Mouse (Mus musculus) lung, adult 18-20 months (tissue): Measurements from ENCODE around the gene Hepacam2.
"Not testable (repeated sequence)": the region's sequence is repeated elsewhere in the genome, so short reads cannot be mapped to it uniquely, and the experiment has no call there.

ENCODE experiments used
- DNase-seq, 2 experiments: peaks; one replicate each; pipeline ENCODE4 v3.0.0; 2022; ENCODE audit warnings: mixed read lengths in 2 of 2

The Hepacam2 gene

GRCm38 (mm10) chr6:3498162-3498848, at the start of gene Hepacam2, which contains the start of gene Vps50:
TSS of gene Hepacam2 (minus strand) at chr6:3498298.
TSS of gene Vps50 (plus strand) at chr6:3498382.
- peak; percentile 92 to 96 for DNase-seq

- no peak for DNase-seq
These were observed 46.9 kb upstream of the Hepacam2 start for GRCm38 (mm10) chr6:3544970-3545369.

- no peak for DNase-seq
These were observed 45.8 kb upstream of the Hepacam2 start for GRCm38 (mm10) chr6:3543862-3544261.

- no peak for DNase-seq
These were observed 41.4 kb upstream of the Hepacam2 start for GRCm38 (mm10) chr6:3539470-3539869.

- no peak for DNase-seq
These were observed 38.0 kb upstream of the Hepacam2 start for GRCm38 (mm10) chr6:3536048-3536447.

GRCm38 (mm10) chr6:3531445-3531844, 33.3 kb upstream of the Hepacam2 start:
- no peak for DNase-seq

GRCm38 (mm10) chr6:3528198-3528597, 30.1 kb upstream of the Hepacam2 start:
- no peak for DNase-seq

- no peak for DNase-seq
These were observed 14.5 kb upstream of the Hepacam2 start for GRCm38 (mm10) chr6:3512611-3513010.

- DNase-seq, result no peak
These were observed 13.5 kb upstream of the Hepacam2 start for GRCm38 (mm10) chr6:3511612-3512011.

- no peak for DNase-seq
These were observed 13.0 kb upstream of the Hepacam2 start for GRCm38 (mm10) chr6:3511116-3511515.

GRCm38 (mm10) chr6:3509782-3510181, 11.7 kb upstream of the Hepacam2 start:
- DNase-seq, result no peak

- not testable (repeated sequence) for DNase-seq
These were observed 10.1 kb upstream of the Hepacam2 start for GRCm38 (mm10) chr6:3508151-3508550.

GRCm38 (mm10) chr6:3507078-3507477, 9.0 kb upstream of the Hepacam2 start:
- DNase-seq, result no peak

- DNase-seq, result no peak
These were observed 7.2 kb upstream of the Hepacam2 start for GRCm38 (mm10) chr6:3505289-3505688.

GRCm38 (mm10) chr6:3500286-3500685, 2.2 kb upstream of the Hepacam2 start:
- no peak for DNase-seq

- DNase-seq, result peak in 1 of 2 experiments; percentile 26
These were observed 1.9 kb downstream of the Hepacam2 start for GRCm38 (mm10) chr6:3496210-3496609.

GRCm38 (mm10) chr6:3494285-3494684, 3.8 kb downstream of the Hepacam2 start:
- no peak for DNase-seq

- DNase-seq, result no peak
These were observed 10.7 kb downstream of the Hepacam2 start for GRCm38 (mm10) chr6:3487355-3487754.

- DNase-seq, result no peak
These were observed 13.0 kb downstream of the Hepacam2 start for GRCm38 (mm10) chr6:3485133-3485532.

GRCm38 (mm10) chr6:3481705-3482104, 16.4 kb downstream of the Hepacam2 start:
- DNase-seq, result no peak

GRCm38 (mm10) chr6:3479853-3480252, 18.2 kb downstream of the Hepacam2 start:
- no peak for DNase-seq

- DNase-seq, result no peak
These were observed 21.8 kb downstream of the Hepacam2 start for GRCm38 (mm10) chr6:3476299-3476698.

- no peak for DNase-seq
These were observed 27.4 kb downstream of the Hepacam2 start for GRCm38 (mm10) chr6:3470706-3471105.

GRCm38 (mm10) chr6:3468627-3469026, 29.5 kb downstream of the Hepacam2 start:
- DNase-seq, result no peak

- DNase-seq, result no peak
These were observed 34.5 kb downstream of the Hepacam2 start for GRCm38 (mm10) chr6:3463594-3463993.
